Mouse (Mus musculus): Measurements from ENCODE around the gene Gm813. TPM values are rescaled to one million over a fixed set of nuclear protein-coding genes. Genes with fewer than 3 reads are reported as not detected.

Gm813 gene
- polyA plus RNA-seq, 1 experiment, result not detected

- DNase-seq (ENCODE audit: low read depth), result no peak
Observed at GRCm38 (mm10) chr16:58607101-58607500, 9.7 kb downstream of the Gm813 start.

- DNase-seq (ENCODE audit: low read depth), result no peak
Observed at GRCm38 (mm10) chr16:58604680-58605079, 12.1 kb downstream of the Gm813 start.

GRCm38 (mm10) chr16:58603831-58604230, 12.9 kb downstream of the Gm813 start:
- DNase-seq (ENCODE audit: low read depth), result no peak

- DNase-seq (ENCODE audit: low read depth), result no peak
Observed at GRCm38 (mm10) chr16:58600846-58601245, 15.9 kb downstream of the Gm813 start.

- no peak for DNase-seq (ENCODE audit: low read depth)
Observed at GRCm38 (mm10) chr16:58591299-58591698, 25.5 kb downstream of the Gm813 start.

- no peak for DNase-seq (ENCODE audit: low read depth)
Observed at GRCm38 (mm10) chr16:58589444-58589843, 27.3 kb downstream of the Gm813 start.

- DNase-seq (ENCODE audit: low read depth), result no peak
Observed at GRCm38 (mm10) chr16:58573949-58574722, 42.6 kb downstream of the Gm813 start.

GRCm38 (mm10) chr16:58570694-58571264, 46.0 kb downstream of the Gm813 start:
- DNase-seq (ENCODE audit: low read depth), result no peak

Other genes starting within 250 kb of the Gm813 start
- 10.2 and 10.9 TPM in 2 replicates for gene Dcbld2, start 208.5 kb downstream of the Gm813 start, polyA plus RNA-seq (2012; rRNA removed)
- gene St3gal6, start 92.7 kb downstream of the Gm813 start, polyA plus RNA-seq (2012; rRNA removed), result 8.9 and 9.6 TPM in 2 replicates
- gene E330017A01Rik, start 21.8 kb upstream of the Gm813 start, polyA plus RNA-seq (2012; rRNA removed), result not detected in 2 replicates
- 12.0 and 13.6 TPM in 2 replicates for gene Cpox, start 53.3 kb upstream of the Gm813 start, polyA plus RNA-seq (2012; rRNA removed)
- not detected in 2 replicates for gene Gpr15, start 102.1 kb upstream of the Gm813 start, polyA plus RNA-seq (2012; rRNA removed)
- gene Cldnd1, start 110.9 kb upstream of the Gm813 start, polyA plus RNA-seq (2012; rRNA removed), result 42.4 and 43.2 TPM in 2 replicates
- gene Olfr172, start 146.2 kb upstream of the Gm813 start, polyA plus RNA-seq (2012; rRNA removed), result not detected in 2 replicates
- not detected in 2 replicates for gene Olfr173, start 183.3 kb upstream of the Gm813 start, polyA plus RNA-seq (2012; rRNA removed)
- gene Olfr175-ps1, start 209.8 kb upstream of the Gm813 start, polyA plus RNA-seq (2012; rRNA removed), result not detected in 2 replicates